Mouse (Mus musculus) CD4-positive helper T cell, adult 2 months (primary cell): ENCODE data around the gene Fmod.
A peak's percentile ranks its signal among the peaks of the same experiment; 100 is the strongest.

Source experiments
- DNase-seq: peaks from one replicate; pipeline ENCODE4 v3.0.0-alpha.2; 2012; ENCODE audit warnings: low read depth, missing footprints, low spot score

Gene Fmod

DNA sequence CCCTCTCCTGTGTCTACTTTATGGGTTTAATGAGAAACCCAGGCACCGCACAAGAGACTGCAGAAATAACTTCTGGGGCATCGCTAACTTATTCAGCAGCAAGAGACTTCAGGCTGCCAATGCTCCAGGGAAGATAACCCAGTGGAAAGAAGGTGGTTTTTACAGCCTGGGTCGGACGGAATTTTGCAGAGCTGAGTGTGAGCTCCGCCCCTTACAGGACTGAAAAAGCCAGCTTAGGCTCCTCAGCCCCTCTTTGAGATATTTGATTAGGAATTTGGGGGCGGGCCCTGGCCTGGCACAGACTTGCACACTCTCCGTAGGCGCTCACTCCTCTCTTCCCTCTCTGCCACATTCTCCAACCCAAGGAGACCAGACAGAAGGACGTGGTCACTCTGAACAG lies at the start of gene Fmod:
Gene Fmod, plus strand, starts transcription at position 83 of the 400 bp plus-strand sequence.
- DNase-seq: no peak

GRCm38 (mm10) chr1:133988845-133989244 lies 48.2 kb upstream of the Fmod start:
- DNase-seq: no peak

- no peak for DNase-seq
Observed at GRCm38 (mm10) chr1:133991277-133991676, 45.8 kb upstream of the Fmod start.

GRCm38 (mm10) chr1:134005490-134005889 lies 31.6 kb upstream of the Fmod start:
- no peak for DNase-seq

GRCm38 (mm10) chr1:134006105-134006764 lies 30.8 kb upstream of the Fmod start:
- DNase-seq: no peak

GRCm38 (mm10) chr1:134024293-134024971 lies 12.6 kb upstream of the Fmod start:
- no peak for DNase-seq

DNA sequence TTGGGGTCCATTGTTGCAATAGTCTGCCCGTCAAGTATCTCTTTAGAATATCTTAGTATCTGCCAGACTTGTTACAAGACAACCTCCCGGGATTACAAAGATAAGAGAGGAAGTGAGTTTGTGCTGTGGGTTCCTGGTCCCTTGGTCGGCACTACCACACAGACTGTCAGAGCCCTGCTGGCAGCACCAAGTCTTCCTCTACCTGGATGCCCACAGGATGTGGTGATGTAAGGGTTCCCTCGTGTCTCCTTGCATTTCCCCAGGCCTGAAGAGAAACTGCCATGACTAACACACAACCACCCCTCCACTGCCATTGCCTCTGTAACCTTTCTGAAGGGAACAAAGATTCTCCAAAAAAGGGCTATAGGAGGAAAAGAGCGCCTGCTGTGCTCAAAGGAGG lies 11.1 kb upstream of the Fmod start:
- no peak for DNase-seq

GRCm38 (mm10) chr1:134026741-134027140 lies 10.3 kb upstream of the Fmod start:
- DNase-seq: no peak

- DNase-seq: no peak
Observed at GRCm38 (mm10) chr1:134028161-134028846, 8.8 kb upstream of the Fmod start.

DNA sequence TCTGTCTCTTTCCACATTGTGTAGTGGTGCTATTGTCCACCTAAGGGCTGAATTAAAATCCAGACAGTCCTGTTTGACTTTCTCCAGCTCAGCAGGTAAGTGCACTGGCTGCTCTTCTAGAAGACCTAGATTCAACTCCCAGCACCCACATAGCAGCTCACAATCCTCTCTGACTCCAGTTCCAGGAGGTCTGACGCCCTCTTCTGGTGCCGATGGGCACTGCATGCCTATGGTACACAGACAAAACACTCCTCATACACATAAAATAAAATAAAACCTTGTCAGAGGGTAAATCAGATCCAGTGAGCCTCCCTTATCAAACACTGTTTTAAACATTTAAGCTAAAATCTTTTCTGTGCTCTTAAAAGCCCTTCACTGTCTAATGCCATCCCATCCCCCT lies 562 bp upstream of the Fmod start:
- DNase-seq: no peak

GRCm38 (mm10) chr1:134038336-134038735 lies 1.3 kb downstream of the Fmod start:
- no peak for DNase-seq

GRCm38 (mm10) chr1:134039361-134039760 lies 2.3 kb downstream of the Fmod start:
- DNase-seq: no peak

- no peak for DNase-seq
Observed at GRCm38 (mm10) chr1:134041900-134042299, 4.8 kb downstream of the Fmod start.

DNA sequence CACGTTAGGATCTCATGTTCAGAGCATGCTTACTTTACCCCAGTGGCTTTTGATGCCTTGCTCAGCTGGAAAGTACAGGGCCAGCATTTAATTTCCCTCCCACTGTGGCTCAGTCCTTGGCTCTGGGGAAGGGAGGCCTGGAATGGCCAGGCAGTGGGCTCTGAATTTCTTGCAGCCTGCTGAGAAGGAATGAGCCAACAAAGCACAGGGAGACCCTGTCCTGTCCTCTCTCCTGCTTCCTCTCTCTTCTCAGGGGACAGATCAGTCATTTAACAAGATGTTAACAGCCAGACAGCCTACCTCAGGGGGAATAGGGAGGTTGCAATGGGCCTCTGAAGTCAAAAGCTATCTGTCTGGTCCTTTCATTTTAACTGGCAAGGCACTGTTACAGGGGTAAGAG lies 5.3 kb downstream of the Fmod start:
- no peak for DNase-seq

DNA sequence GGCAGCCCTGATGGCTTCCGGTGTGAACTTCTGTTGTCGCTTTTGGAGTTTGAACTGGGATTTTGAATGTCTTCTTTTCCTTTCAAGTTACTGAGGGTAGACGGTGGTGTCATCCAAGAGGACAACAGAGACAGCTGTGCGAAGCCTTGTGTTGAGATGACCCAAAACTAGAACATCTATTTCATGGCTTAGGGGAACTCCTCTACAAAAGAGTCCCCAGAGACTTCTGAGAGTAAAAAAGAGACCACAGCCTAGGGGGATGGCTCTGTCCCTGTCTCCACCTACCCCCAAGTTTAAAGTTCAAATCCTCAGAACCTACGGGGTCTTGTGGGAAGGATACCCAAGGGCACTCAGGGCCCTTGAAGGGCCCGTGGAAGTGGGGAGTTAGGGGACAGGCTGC lies 7.8 kb downstream of the Fmod start:
- DNase-seq: no peak

DNA sequence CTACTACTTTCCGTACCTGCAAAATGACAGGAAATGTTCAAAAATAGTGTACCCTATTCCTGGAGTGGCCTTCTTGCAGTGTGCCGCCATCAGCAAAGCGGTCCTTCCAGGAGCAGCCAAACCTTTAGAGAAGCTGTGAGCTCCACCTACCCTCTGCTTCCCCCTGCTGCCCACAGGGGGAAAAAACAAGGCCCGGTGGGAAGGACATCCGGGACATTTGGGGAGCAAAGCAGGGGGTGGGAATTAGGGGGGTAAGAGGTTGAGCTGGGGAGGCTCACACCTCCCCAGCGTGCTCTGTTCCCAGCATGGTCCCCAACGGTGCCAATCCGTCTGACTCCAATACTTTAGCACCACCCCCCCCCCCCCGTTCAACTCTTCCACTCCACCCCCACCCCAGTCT lies 8.9 kb downstream of the Fmod start:
- peak; percentile 58 for DNase-seq

DNA sequence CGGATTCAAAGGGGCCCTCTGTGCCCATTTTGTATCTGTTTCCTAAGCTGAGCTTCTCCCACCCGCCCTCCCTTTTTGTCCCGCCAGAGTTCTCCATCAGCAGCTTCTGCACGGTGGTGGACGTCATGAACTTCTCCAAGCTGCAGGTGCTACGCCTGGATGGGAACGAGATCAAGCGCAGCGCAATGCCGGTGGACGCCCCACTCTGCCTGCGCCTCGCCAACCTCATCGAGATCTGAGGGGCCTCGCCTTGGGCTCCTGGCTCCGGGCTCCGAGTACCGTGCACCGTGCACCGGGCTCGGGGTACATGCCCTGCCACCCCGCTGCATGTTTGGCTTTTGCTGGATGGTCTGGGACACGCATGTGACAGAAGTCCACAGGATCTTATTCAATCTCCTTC lies 9.3 kb downstream of the Fmod start:
- no peak for DNase-seq

DNA sequence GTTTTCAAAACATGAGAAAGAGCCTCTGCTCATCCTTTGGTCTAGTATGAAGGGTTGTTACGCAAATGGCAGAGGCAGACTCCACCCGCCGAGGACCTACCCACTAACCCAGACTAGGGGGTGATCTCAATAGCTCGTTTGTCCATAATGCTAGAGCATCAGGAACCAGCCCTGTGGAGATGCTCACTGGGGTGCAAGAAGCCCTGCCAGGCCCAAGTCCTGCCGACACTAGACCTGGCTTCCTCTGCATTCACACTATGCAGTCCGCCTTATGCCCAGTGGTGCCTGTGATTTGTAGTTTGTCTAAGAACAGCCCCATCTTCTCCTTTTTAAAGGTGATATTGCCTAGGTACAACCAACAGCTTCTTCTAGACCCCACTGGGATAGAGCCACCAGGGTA lies 10.4 kb downstream of the Fmod start:
- no peak for DNase-seq

DNA sequence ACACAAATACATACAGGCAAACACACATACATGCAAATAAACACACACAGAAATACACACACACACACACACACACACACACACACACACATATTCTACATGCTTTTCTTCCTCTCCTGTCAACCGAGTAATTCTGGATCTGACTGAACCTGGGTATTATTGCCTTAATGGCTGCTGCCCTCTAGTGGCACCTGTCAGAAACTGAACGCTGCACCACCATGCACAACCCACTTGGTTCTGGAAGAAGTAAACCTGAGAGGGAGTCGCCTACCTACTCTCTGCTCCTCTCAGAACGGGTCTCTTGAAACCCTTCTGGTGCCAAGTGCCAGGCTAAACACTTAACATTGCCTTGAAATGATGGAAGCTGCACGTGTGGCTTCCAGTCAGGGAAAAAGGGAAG lies 11.7 kb downstream of the Fmod start:
- DNase-seq: peak; percentile 74

DNA sequence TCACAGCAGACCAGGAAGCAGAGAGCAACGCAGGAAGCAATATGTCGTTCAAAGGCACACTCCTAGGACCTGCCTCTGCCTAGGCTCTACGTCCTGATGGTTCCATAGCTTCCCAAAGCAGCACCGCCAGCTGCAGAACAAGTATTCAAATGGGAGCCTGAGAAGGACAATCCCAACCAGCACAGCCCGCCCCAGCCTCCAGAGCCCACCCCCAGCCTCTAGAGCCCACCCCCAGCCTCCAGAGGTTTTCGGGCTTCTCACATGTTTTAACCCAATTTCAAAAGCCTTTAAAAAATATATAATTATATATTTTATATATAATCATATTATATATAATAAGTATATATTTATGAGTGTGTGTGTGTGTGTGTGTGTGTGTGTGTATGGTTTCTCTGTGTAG lies 12.5 kb downstream of the Fmod start:
- DNase-seq: no peak

- peak; percentile 82 for DNase-seq
Observed at GRCm38 (mm10) chr1:134053207-134053606, 16.2 kb downstream of the Fmod start.

DNA sequence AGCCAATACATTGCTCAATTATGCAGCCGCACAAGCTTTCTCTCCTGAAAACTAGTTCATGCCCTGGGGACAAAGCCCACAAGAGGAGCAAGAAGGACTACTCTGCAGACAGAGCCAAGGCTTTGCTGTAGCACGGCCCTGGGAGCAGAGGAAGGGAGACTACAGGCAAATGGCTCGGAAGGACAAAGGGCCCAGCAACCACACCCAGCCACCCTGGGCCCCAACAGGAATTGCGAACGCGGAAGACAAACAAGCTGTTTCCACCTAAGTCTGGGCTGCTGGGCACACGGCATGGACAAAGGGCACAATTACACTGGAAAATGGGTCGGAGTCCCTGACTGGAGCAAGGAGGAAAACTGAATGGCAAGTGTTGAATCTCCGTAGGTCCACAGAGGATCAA lies 18.0 kb downstream of the Fmod start:
- no peak for DNase-seq

DNA sequence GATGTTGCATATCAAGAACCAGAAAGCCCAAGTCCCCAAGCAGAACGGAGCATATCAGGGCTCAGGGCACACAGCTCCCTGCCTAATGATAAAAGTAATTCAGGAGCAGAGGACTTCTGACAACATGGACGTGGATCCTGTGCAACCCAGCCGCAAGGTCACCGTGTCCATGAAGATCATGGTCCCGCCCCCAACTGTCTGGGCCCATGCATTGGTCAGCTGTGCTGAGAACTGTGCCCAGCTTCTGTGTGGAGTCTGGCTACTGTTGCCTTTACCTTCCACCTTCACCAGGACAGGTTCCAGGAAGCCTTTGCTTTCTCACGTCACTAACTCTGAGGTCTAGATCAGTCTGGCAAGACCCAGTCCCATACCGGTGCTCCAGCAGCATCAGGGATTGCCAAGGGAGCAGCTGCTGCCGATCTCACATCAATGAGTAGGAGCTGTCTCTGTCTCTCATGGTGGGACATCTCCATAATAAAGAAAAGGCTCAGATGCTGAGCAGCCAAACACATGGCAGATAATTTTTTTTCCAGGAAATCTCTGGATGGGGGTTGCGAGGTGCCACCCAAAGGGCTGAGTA lies 18.7 kb downstream of the Fmod start:
- no peak for DNase-seq
